Mouse (Mus musculus) CH12.LX (cell line): ENCODE results near the gene Abat. TPM values are rescaled to one million over a fixed set of nuclear protein-coding genes. Genes with fewer than 3 reads are reported as not detected.

Source experiments
- DNase-seq: peaks from one replicate; pipeline ENCODE4 v3.0.0-alpha.2; 2013; ENCODE audit errors: extremely low read depth
- H3K27ac ChIP-seq: 2 replicates; pipeline ENCODE4 v1.5.1; 2012; ENCODE audit warnings: low read depth, mild to moderate bottlenecking, control low read depth, moderate library complexity; ENCODE audit not compliant: insufficient read depth
- H3K27me3 ChIP-seq: replicated peaks from 2 replicates; pipeline ENCODE3; 2012; ENCODE audit warnings: inconsistent platforms
- H3K36me3 ChIP-seq, 2 experiments: replicated peaks in 1 of 2; 2 replicates each; pipeline versions ENCODE3 to v1.6.1; 2012; ENCODE audit warnings: inconsistent platforms in 1 of 2, low read length in 1 of 2, mild to moderate bottlenecking in 1 of 2, mixed read lengths in 1 of 2, moderate library complexity in 1 of 2; ENCODE audit not compliant: control insufficient read depth in 1 of 2, insufficient read depth in 1 of 2
- H3K4me1 ChIP-seq, 2 experiments: 2 replicates each; pipeline ENCODE4 v1.6.1; 2012; ENCODE audit warnings: inconsistent platforms in 1 of 2, moderate library complexity in 1 of 2; ENCODE audit not compliant: insufficient read depth in 2 of 2, control insufficient read depth in 1 of 2
- H3K4me2 ChIP-seq: 2 replicates; pipeline ENCODE4 v1.6.1; 2012; ENCODE audit warnings: low read depth, mild to moderate bottlenecking, control low read depth; ENCODE audit not compliant: poor library complexity, insufficient read depth, severe bottlenecking
- H3K4me3 ChIP-seq, 3 experiments: fragments of 150-350 bp in 1 of 3; sonication (generic) in 1 of 3; replicated peaks in 1 of 3; 2 replicates each; pipeline versions ENCODE3 to v1.5.1; 2011 to 2012; ENCODE audit warnings: low read depth in 2 of 3, low read length in 2 of 3, mild to moderate bottlenecking in 2 of 3, moderate library complexity in 2 of 3, control low read depth in 1 of 3, improper control_type of control experiment in 1 of 3, inconsistent platforms in 1 of 3, mixed read lengths in 1 of 3; ENCODE audit not compliant: poor library complexity in 1 of 3
- H3K79me2 ChIP-seq: replicated peaks from 2 replicates; pipeline ENCODE4 v1.6.1; 2012; ENCODE audit warnings: mild to moderate bottlenecking, moderate library complexity; ENCODE audit not compliant: control insufficient read depth, poor library complexity, insufficient read depth, severe bottlenecking; ENCODE audit errors: extremely low read depth
- H3K9ac ChIP-seq: 2 replicates; pipeline ENCODE4 v1.6.1; 2012; ENCODE audit warnings: low read depth, mild to moderate bottlenecking, control low read depth, moderate library complexity; ENCODE audit not compliant: insufficient read depth
- H3K9me3 ChIP-seq: replicated peaks from 2 replicates; pipeline ENCODE3; 2012; ENCODE audit warnings: low read length, inconsistent platforms, mixed read lengths
- BHLHE40 ChIP-seq: IDR thresholded peaks from 2 replicates; pipeline ENCODE4 v1.6.1; 2011; ENCODE audit warnings: mild to moderate bottlenecking, low read depth, low read length, improper control_type of control experiment
- CHD2 ChIP-seq: IDR thresholded peaks from 2 replicates; pipeline ENCODE4 v1.6.1; 2011; ENCODE audit warnings: low read length, improper control_type of control experiment
- EP300 ChIP-seq: IDR thresholded peaks from 2 replicates; pipeline ENCODE4 v1.6.1; 2011; ENCODE audit warnings: low read length, improper control_type of control experiment
- ETS1 ChIP-seq: conservative IDR thresholded peaks from 2 replicates; pipeline ENCODE4 v1.6.1; 2012; ENCODE audit warnings: low read depth, mild to moderate bottlenecking, inconsistent platforms, low read length, improper control_type of control experiment, moderate library complexity
- JUN ChIP-seq: IDR thresholded peaks from 2 replicates; pipeline ENCODE4 v1.6.1; 2011; ENCODE audit warnings: low read depth, mild to moderate bottlenecking, low read length, improper control_type of control experiment, moderate library complexity; ENCODE audit not compliant: insufficient read depth
- MAFK ChIP-seq: IDR thresholded peaks from 2 replicates; pipeline ENCODE4 v1.6.1; 2011; ENCODE audit warnings: low read length, improper control_type of control experiment; ENCODE audit not compliant: insufficient replicate concordance
- MAZ ChIP-seq: IDR thresholded peaks from 2 replicates; pipeline ENCODE4 v1.6.1; 2012; ENCODE audit warnings: low read depth, mild to moderate bottlenecking, inconsistent platforms, low read length, improper control_type of control experiment, moderate library complexity
- POLR2A ChIP-seq: IDR thresholded peaks from 2 replicates; pipeline ENCODE4 v1.6.1; 2011; ENCODE audit warnings: low read depth, mild to moderate bottlenecking, improper control_type of control experiment, low read length
- RCOR1 ChIP-seq: conservative IDR thresholded peaks from 2 replicates; pipeline ENCODE4 v1.6.1; 2012; ENCODE audit warnings: low read depth, mild to moderate bottlenecking, inconsistent platforms, low read length, improper control_type of control experiment
- SIN3A ChIP-seq: IDR thresholded peaks from 2 replicates; pipeline ENCODE4 v1.6.1; 2012; ENCODE audit warnings: low read length, improper control_type of control experiment, inconsistent platforms
- UBTF ChIP-seq: IDR thresholded peaks from 2 replicates; pipeline ENCODE4 v1.6.1; 2012; ENCODE audit warnings: low read depth, mild to moderate bottlenecking, inconsistent platforms, low read length, improper control_type of control experiment, moderate library complexity
- USF1 ChIP-seq: IDR thresholded peaks from 2 replicates; pipeline ENCODE4 v1.6.1; 2014; ENCODE audit warnings: low read depth, mild to moderate bottlenecking, inconsistent platforms, low read length, improper control_type of control experiment
- USF2 ChIP-seq: conservative IDR thresholded peaks from 2 replicates; pipeline ENCODE4 v1.6.1; 2011; ENCODE audit warnings: low read depth, low read length, improper control_type of control experiment
- ZKSCAN1 ChIP-seq: IDR thresholded peaks from 2 replicates; pipeline ENCODE4 v1.6.1; 2012; ENCODE audit warnings: low read depth, inconsistent platforms, low read length, improper control_type of control experiment, borderline replicate concordance
- ZNF384 ChIP-seq: IDR thresholded peaks from 2 replicates; pipeline ENCODE4 v1.6.1; 2012; ENCODE audit warnings: low read depth, low read length, improper control_type of control experiment, inconsistent platforms
- dilution Hi-C: fragments of 300-500 bp; cut with MboI; formaldehyde crosslinking; loops from 2 replicates; pipeline ENCODE4 v1.14.3; 2020; ENCODE audit warnings: low sequenced_read_pairs; ENCODE audit not compliant: extremely low pct_unique_long_range_greater_than_20kb, extremely low pct_ligation_motif_present
- in situ Hi-C: fragments of 300-500 bp; cut with MboI; formaldehyde crosslinking; loops from 3 replicates; pipeline ENCODE4 v1.14.3; 2019; ENCODE audit warnings: low sequenced_read_pairs, low pct_ligation_motif_present, low pct_unique_long_range_greater_than_20kb, mixed read lengths
- polyA plus RNA-seq: library from polyadenylated mRNA; unstranded; fragments of >175 nt; gene quantifications from 2 replicates; pipeline ENCODE4 v1.2.1, GENCODE M21; 2012; ENCODE audit warnings: low read depth; ENCODE audit not compliant: insufficient read length
- total RNA-seq, 2 experiments: library from RNA; depleted of rRNA; stranded (reverse); fragments of 300-350 nt in 1 of 2; fragments of >200 nt in 1 of 2; gene quantifications; 2 replicates each; pipeline ENCODE4 v1.2.3; 2012 to 2014

The Abat gene
- total and polyA plus RNA-seq, 3 experiments, result 0.17 TPM; not detected in 2

DNA sequence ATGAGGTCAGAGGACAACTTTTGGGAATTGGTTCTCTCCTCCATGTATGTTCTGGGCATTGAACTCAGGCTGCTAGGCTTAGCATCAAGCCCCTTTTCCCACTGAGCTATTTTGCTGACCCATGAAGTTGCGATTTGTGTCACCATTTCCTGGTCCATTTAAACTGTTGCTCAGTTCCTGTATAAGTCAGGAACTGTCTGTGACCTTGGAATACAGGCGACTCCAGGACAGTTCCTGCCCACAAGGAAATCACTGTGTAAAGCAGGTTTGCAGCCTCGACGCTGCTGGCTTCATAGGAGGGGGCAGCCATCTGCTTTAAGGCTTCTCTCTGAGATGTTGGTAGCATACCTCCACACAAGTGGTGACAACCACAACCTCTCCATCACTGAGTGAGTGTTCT, 8.1 kb downstream of the Abat start:
- peaks cover 91% of the 10 kb centered on the region for H3K27me3 ChIP-seq
- H3K4me1 ChIP-seq, result no peaks in the 10 kb centered on the region
- H3K4me2 ChIP-seq, result no peak overlapping the region
- TF ChIP-seq MAFK (peak; percentile 47; the same call in 1 of the 2 replicates), BHLHE40 (no peak), USF1 (no peak), JUN (no peak), ZNF384 (no peak)
- dilution Hi-C loops, result no loop called here
- H3K36me3 ChIP-seq, result no peaks in the 10 kb centered on the region
- H3K4me3 ChIP-seq, result no peak overlapping the region
- no peak overlapping the region for H3K27ac ChIP-seq
- H3K9me3 ChIP-seq, result no peaks in the 10 kb centered on the region
- in situ Hi-C loops, result no loop called here
- no peak for DNase-seq
- H3K9ac ChIP-seq, result no peak overlapping the region
- no peaks in the 10 kb centered on the region for H3K79me2 ChIP-seq

DNA sequence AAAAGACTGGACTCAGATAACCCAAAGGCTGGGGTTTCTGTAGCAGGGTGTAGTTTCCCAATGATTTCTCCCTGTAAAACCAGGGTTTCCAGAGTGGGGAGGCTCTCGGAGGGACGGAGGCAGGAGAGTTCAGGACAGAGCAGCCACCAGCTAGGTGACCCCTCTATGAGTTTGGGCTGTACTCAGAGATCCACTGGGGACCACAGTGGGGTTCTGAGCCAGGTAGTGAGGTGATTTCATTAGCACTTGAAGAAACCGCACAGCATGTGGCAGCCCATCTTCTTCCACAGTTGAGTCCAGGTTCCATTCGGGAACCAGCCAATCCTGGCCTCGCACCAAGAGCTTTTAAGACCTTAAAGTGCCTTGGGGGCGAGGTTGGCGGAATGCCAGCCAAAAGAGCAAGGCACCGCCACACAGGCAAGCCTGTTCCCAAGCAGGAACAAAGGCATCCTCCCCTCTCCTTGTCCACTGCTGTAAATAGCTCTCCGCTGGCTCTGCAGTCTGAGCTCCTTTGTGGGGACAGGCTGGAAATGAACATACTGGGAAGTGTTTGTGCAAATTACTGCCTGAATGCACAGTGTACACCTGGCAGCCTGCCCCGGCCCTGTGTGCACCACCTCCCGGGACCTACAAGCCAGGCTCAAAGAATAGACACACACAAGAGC, 10.4 kb downstream of the Abat start:
- in situ Hi-C loops (no loop called here), dilution Hi-C loops (no loop called here)
- H3K27ac ChIP-seq, result no peak overlapping the region
- no peak for DNase-seq
- H3K79me2 ChIP-seq, result no peaks in the 10 kb centered on the region
- no peak overlapping the region for H3K4me2 ChIP-seq
- H3K36me3 ChIP-seq, result no peaks in the 10 kb centered on the region
- no peak for TF ChIP-seq USF1
- TF ChIP-seq MAFK, result no peak
- TF ChIP-seq ETS1, result no peak
- no peak for TF ChIP-seq MAZ
- no peak for TF ChIP-seq ZKSCAN1
- TF ChIP-seq CHD2, result no peak
- no peak for TF ChIP-seq USF2
- TF ChIP-seq UBTF, result no peak
- TF ChIP-seq POLR2A, result no peak
- TF ChIP-seq SIN3A, result no peak
- no peak for TF ChIP-seq RCOR1
- TF ChIP-seq EP300, result no peak
- H3K9me3 ChIP-seq, result no peaks in the 10 kb centered on the region
- H3K9ac ChIP-seq, result no peak overlapping the region
- peaks cover 90% of the 10 kb centered on the region for H3K27me3 ChIP-seq
- H3K4me3 ChIP-seq, result no peak overlapping the region
- no peaks in the 10 kb centered on the region for H3K4me1 ChIP-seq
